In genomic region chr16:43708335-43709061, GRCm38 (mm10) we compare ENCODE assay signal across 11 mouse cellular contexts. TPM values are rescaled to one million over a fixed set of nuclear protein-coding genes. Genes with fewer than 3 reads are reported as not detected.
DNase-seq lines count a peak whose midpoint lies in the region; ATAC-seq and TF ChIP-seq lines count a peak whose summit lies in the region.
"Had no signal": no experiment of that assay in that cellular context is flagged by ENCODE, and none has a peak within 500 bp of the region (broad histone marks: within the 10 kb centered on the region; RNA-seq: fewer than 3 reads in every experiment).

No protein-coding gene starts in this region.

- no peak overlapping the region; the same call in 1 of the 2 replicates for H3K9ac ChIP-seq in hindbrain, postnatal 0 days (replicated peaks; ENCODE audit: low read length)
- H3K9ac ChIP-seq: embryonic facial prominence, embryonic 13.5 days had no signal

- TF ChIP-seq CTCF in spleen, adult 2 months (IDR thresholded peaks at IDR 0.05; ENCODE audit: extremely low read depth, insufficient read depth, insufficient read length, insufficient replicate concordance) = no peak
- TF ChIP-seq CTCF in hindbrain, postnatal 0 days (IDR thresholded peaks at IDR 0.05; ENCODE audit: low read depth) = no peak

- peak overlapping the region; percentile 53 for H3K4me2 ChIP-seq in hindbrain, postnatal 0 days (ENCODE audit: low read depth, low read length)
- H3K4me2 ChIP-seq: embryonic facial prominence, embryonic 13.5 days had no signal

- no peaks in the 10 kb centered on the region for H3K36me3 ChIP-seq in heart, embryonic 10.5 days
- no peaks in the 10 kb centered on the region for H3K36me3 ChIP-seq in spleen, adult 2 months (ENCODE audit: control insufficient read depth, insufficient read depth, low read length)
- H3K36me3 ChIP-seq in hindbrain, postnatal 0 days (ENCODE audit: insufficient read depth, low read length) = no peaks in the 10 kb centered on the region
- H3K36me3 ChIP-seq: embryonic facial prominence, embryonic 13.5 days had no signal

- 0 out of 2 replicates have a peak overlapping the region, but pooled peaks have one; percentile 17 for H3K27ac ChIP-seq in heart, embryonic 10.5 days
- H3K27ac ChIP-seq in spleen, adult 2 months (ENCODE audit: insufficient read depth, low read length) = peak overlapping the region; percentile 89
- peak overlapping the region; percentile 71 for H3K27ac ChIP-seq in hindbrain, postnatal 0 days
- H3K27ac ChIP-seq: embryonic facial prominence, embryonic 13.5 days had no signal

- 65% methylated on average over 13 of the region's 13 CpGs for WGBS in heart, embryonic 10.5 days
- WGBS in spleen, adult 2 months = 51% methylated on average over 13 of the region's 13 CpGs
- WGBS in hindbrain, postnatal 0 days = 45% methylated on average over 13 of the region's 13 CpGs

- no peak for TF ChIP-seq POLR2A in spleen, adult 2 months (IDR thresholded peaks at IDR 0.05; ENCODE audit: low read depth, low read length)

- intact Hi-C loops in heart, postnatal 14 days (cut with DNase I) = no loop called here
- intact Hi-C loops in left cerebral cortex, postnatal 4 days (cut with DNase I) = no loop called here
- intact Hi-C loops in gastrocnemius, postnatal 36 days (cut with DNase I) = no loop called here

- peaks cover 19% of the 10 kb centered on the region for H3K4me1 ChIP-seq in heart, embryonic 10.5 days
- H3K4me1 ChIP-seq in spleen, adult 2 months (ENCODE audit: control insufficient read depth, insufficient read depth, insufficient read length) = peaks cover 15% of the 10 kb centered on the region
- H3K4me1 ChIP-seq in hindbrain, postnatal 0 days (ENCODE audit: insufficient read depth, low read length) = no peaks in the 10 kb centered on the region
- H3K4me1 ChIP-seq: embryonic facial prominence, embryonic 13.5 days had no signal

- no peak for DNase-seq in heart, embryonic 10.5 days (ENCODE audit: low spot score)
- DNase-seq in heart, postnatal 14 days = no peak
- no peak for DNase-seq in spleen, adult 2 months (ENCODE audit: low read depth in 1 of 2, low spot score in 2 of 2)
- no peak for DNase-seq in spleen, postnatal 4 days (ENCODE audit: low spot score in 2 of 2)
- peak; percentile 24 for DNase-seq in hindbrain, postnatal 0 days (ENCODE audit: low spot score)
- DNase-seq in thymus, postnatal 25 days = peak; percentile 43
- DNase-seq in left cerebral cortex, postnatal 4 days = no peak
- DNase-seq in gastrocnemius, postnatal 36 days = no peak

- no peak overlapping the region for H3K4me3 ChIP-seq in heart, embryonic 10.5 days
- no peak overlapping the region for H3K4me3 ChIP-seq in spleen, adult 2 months (ENCODE audit: extremely low read depth, insufficient read depth, insufficient read length)
- peak overlapping the region; percentile 25 for H3K4me3 ChIP-seq in hindbrain, postnatal 0 days (ENCODE audit: low read length)
- H3K4me3 ChIP-seq: embryonic facial prominence, embryonic 13.5 days had no signal

- no peaks in the 10 kb centered on the region for H3K27me3 ChIP-seq in heart, embryonic 10.5 days (ENCODE audit: insufficient read depth, poor library complexity, severe bottlenecking)
- no peaks in the 10 kb centered on the region for H3K27me3 ChIP-seq in spleen, adult 2 months (ENCODE audit: control insufficient read depth, insufficient read depth, low read length)
- H3K27me3 ChIP-seq in hindbrain, postnatal 0 days (ENCODE audit: insufficient read depth, low read length) = no peaks in the 10 kb centered on the region
- H3K27me3 ChIP-seq: embryonic facial prominence, embryonic 13.5 days had no signal

- H3K9me3 ChIP-seq in heart, embryonic 10.5 days = no peaks in the 10 kb centered on the region
- H3K9me3 ChIP-seq in hindbrain, postnatal 0 days (ENCODE audit: low read length) = no peaks in the 10 kb centered on the region
- H3K9me3 ChIP-seq: embryonic facial prominence, embryonic 13.5 days had no signal

- peak; percentile 27; the same call in 1 of the 2 replicates for ATAC-seq in hindbrain, postnatal 0 days

RNA-seq across cellular contexts. Expression of gene Tigit, which starts 44.6 kb away (rescaled TPM):
- polyA plus RNA-seq in heart, embryonic 10.5 days (2016; fragmentation: Nextera tagmentation; extraction: Ambion mirVana) = not detected in 2 replicates
- total RNA-seq in heart, postnatal 14 days (2021) = not detected
- 4.6 and 5.3 TPM in 2 replicates for polyA plus RNA-seq in spleen, adult 2 months (2012; rRNA removed)
- total RNA-seq in hindbrain, postnatal 0 days (2014; rRNA removed) = not detected in 2 replicates
- 0.31 TPM in 1 of 2 replicates, not detected in the other for polyA plus RNA-seq in hindbrain, postnatal 0 days (2015; fragmentation: Nextera tagmentation; extraction: Ambion mirVana)
- not detected for total RNA-seq in left cerebral cortex, postnatal 4 days (2021)
- not detected for total RNA-seq in gastrocnemius, postnatal 36 days (2021)
- total RNA-seq: heart, adult 18-20 months; left cerebral cortex, adult 18-20 months had no signal
- polyA plus RNA-seq: embryonic facial prominence, embryonic 13.5 days had no signal

RNA-seq across cellular contexts. Expression of gene Drd3, which starts 45.3 kb away (rescaled TPM):
- polyA plus RNA-seq in heart, embryonic 10.5 days (2016; fragmentation: Nextera tagmentation; extraction: Ambion mirVana) = not detected in 2 replicates
- total RNA-seq in heart, postnatal 14 days (2021) = not detected
- not detected in 2 replicates for polyA plus RNA-seq in spleen, adult 2 months (2012; rRNA removed)
- total RNA-seq in hindbrain, postnatal 0 days (2014; rRNA removed) = 0.16 and 0.36 TPM in 2 replicates
- polyA plus RNA-seq in hindbrain, postnatal 0 days (2015; fragmentation: Nextera tagmentation; extraction: Ambion mirVana) = not detected in 2 replicates
- total RNA-seq in left cerebral cortex, postnatal 4 days (2021) = under 1 TPM; 0.26 to 0.46 TPM
- not detected for total RNA-seq in gastrocnemius, postnatal 36 days (2021)
- total RNA-seq: heart, adult 18-20 months had no signal
- polyA plus RNA-seq: embryonic facial prominence, embryonic 13.5 days had no signal

Comparison
In these comparisons a context has a peak if more than half of its experiments do, and no peak if none do; other contexts are left out.
1. DNase-seq: peak in hindbrain, postnatal 0 days (single experiment) and thymus, postnatal 25 days (single experiment); none in heart, embryonic 10.5 days (single experiment), heart, postnatal 14 days (0 of 2), spleen, adult 2 months (0 of 2), spleen, postnatal 4 days (0 of 2), left cerebral cortex, postnatal 4 days (single experiment) and gastrocnemius, postnatal 36 days (0 of 2).
2. H3K27ac ChIP-seq: peak in every context shown above with its lines; median percentile 89 in spleen, adult 2 months; 71 in hindbrain, postnatal 0 days; 17 in heart, embryonic 10.5 days.